Mouse (Mus musculus) liver, adult 2 months (tissue): ENCODE measurements at regions not wholly inside any gene's neighbourhood (a gene's known extent, or its start where the extent isn't known, plus 50 kb on each side); places are given as distances from the start of the nearest gene placed in this dataset.

Experiments
- CTCF ChIP-seq: fragments of 200-500 bp; IDR thresholded peaks from 2 replicates; pipeline ENCODE4 v1.5.1; 2011; ENCODE audit warnings: low read depth, low read length, control low read depth
- POLR2A ChIP-seq: fragments of 200-500 bp; IDR thresholded peaks from 2 replicates; pipeline ENCODE4 v1.6.1; 2011; ENCODE audit warnings: low read length, control low read depth; ENCODE audit not compliant: insufficient read depth; ENCODE audit errors: extremely low read depth

DNA sequence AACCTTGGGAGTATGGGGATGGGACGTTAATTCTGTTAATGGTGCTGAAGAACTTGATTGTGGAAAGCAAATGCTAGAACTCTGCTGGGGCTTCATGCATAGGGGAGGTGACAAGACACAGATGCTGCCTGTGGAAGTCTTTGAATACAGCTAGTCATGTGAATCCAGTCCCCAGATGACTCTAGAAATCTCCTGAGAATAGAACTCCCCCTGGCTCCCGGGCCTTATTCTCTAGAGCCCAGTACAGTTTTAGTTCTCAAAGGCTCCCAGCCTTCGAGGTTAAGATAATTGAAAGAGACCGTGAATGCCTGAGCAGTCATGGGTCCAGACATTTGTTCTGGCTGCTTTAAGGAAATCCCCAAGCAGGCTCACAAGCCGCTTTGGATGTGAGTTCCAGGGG, 499.9 kb upstream of the Vstm2b start:
- no peak for TF ChIP-seq POLR2A
- TF ChIP-seq CTCF = no peak
